Mouse (Mus musculus) yolk sac, embryonic 10.5 days (tissue): ENCODE results near the gene Cx3cr1.

Experiments used
- DNase-seq: peaks from one replicate; pipeline ENCODE4 v3.0.0-alpha.2; 2017; ENCODE audit warnings: low spot score

Cx3cr1 gene

DNA sequence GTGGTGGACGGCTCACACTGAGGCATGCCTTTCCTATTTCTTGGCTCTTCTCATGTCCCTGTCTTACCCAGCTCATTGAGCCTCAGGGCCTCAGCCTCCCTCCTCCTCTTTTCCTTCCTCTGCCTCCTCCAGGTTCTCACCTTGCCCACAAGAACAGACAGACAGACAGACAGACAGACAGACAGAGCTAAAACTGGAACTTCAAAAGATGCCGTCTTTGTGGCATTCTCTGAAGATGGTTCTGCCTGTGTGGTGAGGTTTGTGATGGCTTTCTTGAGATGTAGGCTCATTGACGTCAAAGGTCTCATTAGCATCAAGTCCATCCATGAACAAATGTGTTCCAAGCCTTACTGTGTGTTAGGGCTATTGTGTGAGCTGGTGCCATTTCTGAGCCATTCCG is 13.0 kb upstream of the Cx3cr1 start:
- no peak for DNase-seq

GRCm38 (mm10) chr9:120081967-120082366 is 12.3 kb upstream of the Cx3cr1 start:
- DNase-seq, result no peak

GRCm38 (mm10) chr9:120081247-120081646 is 11.6 kb upstream of the Cx3cr1 start:
- DNase-seq, result no peak

- DNase-seq, result no peak
Measured at GRCm38 (mm10) chr9:120080546-120081108, 10.9 kb upstream of the Cx3cr1 start.

DNA sequence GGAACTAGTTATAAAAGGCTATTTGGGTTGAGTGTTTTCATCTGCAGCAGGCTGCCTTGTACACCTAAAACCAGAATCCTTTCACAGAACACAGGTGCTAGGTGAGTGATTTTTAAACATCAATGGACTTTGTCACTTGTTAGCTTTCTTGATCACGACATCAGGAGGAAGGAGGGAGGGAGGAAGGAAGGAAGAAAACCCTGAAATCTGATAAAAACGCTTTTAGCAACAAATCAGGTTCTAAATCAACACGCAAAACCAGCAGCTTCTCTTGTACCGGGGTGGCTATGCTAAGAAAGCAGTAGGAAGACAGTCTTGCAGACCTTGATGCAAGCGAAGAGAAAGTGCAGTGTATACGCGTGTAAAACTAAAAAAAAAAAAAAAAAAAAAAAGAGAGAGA is 10.2 kb upstream of the Cx3cr1 start:
- DNase-seq, result no peak

GRCm38 (mm10) chr9:120078241-120078640 is 8.6 kb upstream of the Cx3cr1 start:
- DNase-seq, result no peak

- no peak for DNase-seq
Measured at GRCm38 (mm10) chr9:120074516-120074915, 4.8 kb upstream of the Cx3cr1 start.

DNA sequence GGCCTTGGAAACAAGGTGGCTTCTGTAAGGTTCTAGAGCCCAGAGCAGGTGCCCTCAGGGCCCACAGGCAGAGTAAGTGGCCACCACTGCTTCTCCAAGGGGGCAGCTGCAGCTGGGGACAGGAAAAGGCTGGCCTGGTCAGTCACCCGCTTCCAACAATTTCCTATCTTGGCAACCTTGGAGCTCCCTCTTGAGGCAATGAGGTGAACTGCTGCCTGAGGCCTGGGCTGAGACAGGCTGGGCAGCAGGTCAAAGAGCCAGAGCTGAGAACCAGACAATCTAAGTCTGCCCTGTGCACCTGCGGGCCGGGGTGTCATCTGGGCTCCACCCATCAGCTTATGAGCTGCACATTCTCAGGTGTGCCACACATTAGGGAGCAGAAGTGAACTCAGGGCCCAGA is 3.5 kb upstream of the Cx3cr1 start:
- DNase-seq, result peak; percentile 77

- no peak for DNase-seq
Measured at GRCm38 (mm10) chr9:120071251-120071650, 1.6 kb upstream of the Cx3cr1 start.

- no peak for DNase-seq
Measured at GRCm38 (mm10) chr9:120068047-120068446, 1.6 kb downstream of the Cx3cr1 start.

DNA sequence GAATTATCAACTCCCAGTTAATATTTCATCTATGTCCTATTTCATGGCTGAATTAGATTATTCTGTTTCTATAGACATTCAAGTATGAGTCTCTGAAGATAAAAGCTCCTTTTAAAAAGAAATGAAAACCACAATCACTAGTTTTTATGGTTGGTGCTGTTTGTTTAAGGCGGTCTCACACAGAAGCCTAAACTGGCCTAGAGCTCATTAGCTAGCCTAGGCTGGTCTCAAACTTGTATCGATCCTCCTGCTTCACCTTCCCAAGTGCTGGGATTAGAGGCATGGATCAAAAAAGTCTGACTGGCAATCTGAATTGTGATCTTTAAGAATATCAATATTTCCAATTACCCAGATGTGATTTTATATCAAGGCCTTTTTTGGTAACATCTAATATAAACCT is 2.1 kb downstream of the Cx3cr1 start:
- no peak for DNase-seq

DNA sequence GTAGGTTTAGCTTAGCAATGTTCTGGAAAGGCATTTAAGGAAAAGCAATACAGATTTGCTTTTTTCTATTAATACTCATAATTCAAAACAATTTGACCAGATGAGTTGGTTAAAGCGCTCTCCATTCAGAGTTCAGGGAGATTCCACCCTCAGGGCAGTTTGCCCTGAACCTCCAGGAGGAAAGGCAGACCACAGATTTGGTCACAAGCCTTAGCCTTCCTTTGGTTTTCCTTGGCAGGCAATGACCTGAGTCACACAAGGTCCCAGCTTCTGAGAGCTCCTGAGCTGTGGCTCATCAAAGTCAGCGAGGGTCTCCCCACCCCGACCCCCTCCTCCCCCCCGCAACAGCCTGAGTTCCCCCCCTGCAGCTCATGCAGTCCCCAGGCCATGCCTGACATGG is 5.4 kb downstream of the Cx3cr1 start:
- DNase-seq, result no peak

- no peak for DNase-seq
Measured at GRCm38 (mm10) chr9:120058730-120059129, 10.9 kb downstream of the Cx3cr1 start.

DNA sequence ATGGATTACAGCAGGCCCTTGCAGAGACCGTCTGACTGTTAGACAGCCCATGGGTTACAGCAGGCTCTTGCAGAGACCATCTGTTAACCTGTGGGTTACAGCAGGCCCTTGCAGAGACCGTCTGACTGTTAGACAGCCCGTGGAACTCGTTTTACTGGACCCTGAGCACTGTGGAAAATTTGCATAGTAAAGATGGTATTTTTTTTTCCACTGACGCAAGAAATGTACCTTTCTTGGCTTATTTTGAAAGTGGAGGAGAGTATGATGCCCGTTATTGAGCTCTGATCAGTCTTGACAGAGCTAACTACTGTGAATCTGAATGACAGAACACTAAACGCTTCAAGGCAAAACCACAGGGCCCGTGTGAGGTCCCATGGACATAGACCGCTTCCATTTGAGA is 13.5 kb downstream of the Cx3cr1 start:
- DNase-seq, result no peak

GRCm38 (mm10) chr9:120054545-120055277 is 15.0 kb downstream of the Cx3cr1 start:
- no peak for DNase-seq

- DNase-seq, result no peak
Measured at GRCm38 (mm10) chr9:120049407-120049806, 20.3 kb downstream of the Cx3cr1 start.

- no peak for DNase-seq
Measured at GRCm38 (mm10) chr9:120048495-120048894, 21.2 kb downstream of the Cx3cr1 start.

- DNase-seq, result no peak
Measured at GRCm38 (mm10) chr9:120043115-120043514, 26.6 kb downstream of the Cx3cr1 start.

- no peak for DNase-seq
Measured at GRCm38 (mm10) chr9:120037414-120037813, 32.3 kb downstream of the Cx3cr1 start.

DNA sequence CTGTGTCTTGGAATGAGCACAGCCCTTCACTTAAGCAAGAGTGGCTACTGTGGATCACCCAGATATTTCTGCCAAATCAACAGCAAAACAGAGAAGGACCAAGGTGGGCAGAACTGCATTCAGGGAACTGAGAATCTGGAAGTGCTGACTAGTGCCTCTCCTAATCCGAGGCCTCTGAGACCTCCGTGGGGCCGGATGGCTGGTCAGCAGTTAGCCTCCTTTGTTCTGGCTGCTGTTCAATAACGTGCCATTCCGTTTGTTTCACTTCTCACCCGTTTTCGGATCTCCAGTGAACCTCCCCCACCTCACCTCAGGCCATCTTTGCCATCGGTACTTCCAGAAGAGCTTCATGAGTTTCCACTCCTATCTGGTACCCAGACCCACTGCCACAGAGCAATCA is 35.3 kb downstream of the Cx3cr1 start:
- DNase-seq, result no peak

GRCm38 (mm10) chr9:120032710-120033109 is 37.0 kb downstream of the Cx3cr1 start:
- DNase-seq, result peak; percentile 77

GRCm38 (mm10) chr9:120030421-120030820 is 39.3 kb downstream of the Cx3cr1 start:
- DNase-seq, result no peak

DNA sequence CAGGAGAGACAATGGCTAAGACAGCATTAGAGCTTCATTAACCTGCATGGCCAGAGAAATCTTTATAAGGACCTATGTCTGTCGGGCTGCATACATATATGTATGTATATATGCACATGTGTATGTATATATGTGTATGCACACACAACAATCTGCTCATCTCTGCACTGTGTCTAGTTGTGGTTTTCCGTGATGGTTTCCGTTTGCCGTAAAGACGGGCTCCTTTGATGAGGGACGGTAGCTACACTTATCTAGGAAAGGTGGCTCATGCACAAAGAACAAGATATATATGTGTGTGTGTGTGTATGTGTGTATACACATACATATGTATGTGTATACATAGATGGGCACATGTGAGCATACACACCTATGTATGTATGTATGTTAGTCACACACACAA is 39.8 kb downstream of the Cx3cr1 start:
- no peak for DNase-seq
